Mouse (Mus musculus) forebrain, postnatal 0 days (tissue): ENCODE measurements at regions not wholly inside any gene's neighbourhood (a gene's known extent, or its start where the extent isn't known, plus 50 kb on each side); places are given as distances from the start of the nearest gene placed in this dataset.

Experiments
- ATAC-seq: fragments of 200-750 bp; cut with Nextera tagmentation; 2 replicates; pipeline ENCODE4 v1.8.0; 2017; ENCODE audit warnings: mild to moderate bottlenecking, moderate library complexity
- DNase-seq: peaks from one replicate; pipeline ENCODE4 v3.0.0-alpha.2; 2015
- H3K27ac ChIP-seq: fragments of 300-500 bp; sonication (generic); 2 replicates; pipeline ENCODE4 v1.5.1; 2014; ENCODE audit warnings: low read depth, mild to moderate bottlenecking, antibody characterized with exemption, low read length, moderate library complexity, mixed read lengths
- H3K27me3 ChIP-seq: fragments of 300-500 bp; sonication (generic); 2 replicates; pipeline ENCODE4 v1.6.1; 2014; ENCODE audit warnings: mild to moderate bottlenecking, low read length, mixed read lengths; ENCODE audit not compliant: insufficient read depth
- H3K36me3 ChIP-seq: fragments of 300-500 bp; sonication (generic); 2 replicates; pipeline ENCODE4 v1.6.1; 2014; ENCODE audit warnings: mild to moderate bottlenecking, moderate library complexity; ENCODE audit not compliant: insufficient read depth
- H3K4me1 ChIP-seq: fragments of 300-500 bp; sonication (generic); 2 replicates; pipeline ENCODE4 v1.6.1; 2014; ENCODE audit warnings: antibody characterized with exemption; ENCODE audit not compliant: insufficient read depth
- H3K4me2 ChIP-seq: fragments of 300-500 bp; sonication (generic); 2 replicates; pipeline ENCODE4 v1.6.1; 2014; ENCODE audit warnings: low read depth, mild to moderate bottlenecking, moderate library complexity
- H3K4me3 ChIP-seq: fragments of 300-500 bp; sonication (generic); 2 replicates; pipeline ENCODE4 v1.5.1; 2014; ENCODE audit warnings: low read depth, low read length, mixed read lengths
- H3K9ac ChIP-seq: fragments of 300-500 bp; sonication (generic); 2 replicates; pipeline ENCODE4 v1.6.1; 2014; ENCODE audit warnings: mild to moderate bottlenecking
- H3K9me3 ChIP-seq: fragments of 300-500 bp; sonication (generic); 2 replicates; pipeline ENCODE4 v1.6.1; 2016; ENCODE audit warnings: low read length
- CTCF ChIP-seq: sonication (generic); IDR thresholded peaks from 2 replicates; pipeline ENCODE4 v1.5.1; 2016; ENCODE audit warnings: antibody characterized with exemption, control low read depth, low read depth
- WGBS: fragments of 180-500 bp; shearing (Covaris S2); extraction: QIAGEN DNeasy Blood & Tissue Kit; methylation state at CpG from one replicate; pipeline ENCODE4 v1.1.7; 2014; 5-methylcytosine and 5-hydroxymethylcytosine counted together

DNA sequence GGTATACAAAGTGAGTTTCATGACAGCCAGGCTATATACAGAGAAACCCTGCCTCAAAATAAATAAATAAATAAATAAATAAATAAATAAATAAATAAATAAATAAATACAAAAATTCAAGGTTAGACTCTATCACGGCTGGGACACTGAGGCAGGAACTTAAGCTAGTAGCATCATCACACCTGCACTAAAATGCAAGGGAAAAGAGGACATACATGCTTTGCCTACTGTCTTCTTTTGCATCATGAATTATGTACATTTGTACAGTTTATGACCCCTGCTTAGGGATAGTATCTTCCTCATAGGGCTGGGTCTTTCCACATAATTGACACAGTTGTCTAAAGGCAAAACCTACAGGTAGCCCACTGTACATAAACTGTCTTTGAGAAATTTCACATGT lies 252.5 kb downstream of the Tpm3-rs7 start:
- H3K4me2 ChIP-seq, result no peak overlapping the region
- no peak overlapping the region for H3K4me3 ChIP-seq
- ATAC-seq (no peak), DNase-seq (no peak)
- no peaks in the 10 kb centered on the region for H3K4me1 ChIP-seq
- WGBS, result 87% methylated on average over 1 of the region's 1 CpGs
- H3K27me3 ChIP-seq, result no peaks in the 10 kb centered on the region
- H3K9me3 ChIP-seq, result no peaks in the 10 kb centered on the region
- no peaks in the 10 kb centered on the region for H3K36me3 ChIP-seq
- no peak overlapping the region for H3K27ac ChIP-seq
- TF ChIP-seq CTCF, result no peak
- no peak overlapping the region for H3K9ac ChIP-seq

DNA sequence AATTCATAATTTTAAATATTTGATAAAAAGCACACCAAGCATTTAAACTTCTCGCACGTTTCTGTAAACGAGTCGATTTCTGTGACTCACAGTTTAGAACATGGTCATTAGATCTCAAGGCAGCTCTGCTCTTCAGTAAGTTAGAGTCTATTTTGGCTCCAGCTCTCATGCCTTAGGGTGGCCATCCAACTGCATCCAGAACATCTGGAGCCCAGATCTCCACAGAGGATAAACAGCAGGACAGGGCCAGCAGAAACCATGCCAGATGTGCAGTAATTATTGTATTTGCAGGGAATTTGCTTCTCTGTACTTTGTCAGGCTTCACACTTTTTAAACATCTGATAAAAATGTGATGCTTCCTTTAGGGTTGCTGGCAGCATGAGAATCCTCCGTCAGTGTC lies 276.4 kb downstream of the Tpm3-rs7 start:
- no peak overlapping the region for H3K4me3 ChIP-seq
- no peak for DNase-seq
- H3K4me2 ChIP-seq, result no peak overlapping the region
- H3K9me3 ChIP-seq, result no peaks in the 10 kb centered on the region
- no peak overlapping the region for H3K9ac ChIP-seq
- no peaks in the 10 kb centered on the region for H3K4me1 ChIP-seq
- no peak for TF ChIP-seq CTCF
- WGBS, result 87% methylated on average over 5 of the region's 5 CpGs
- no peak for ATAC-seq
- no peaks in the 10 kb centered on the region for H3K27me3 ChIP-seq
- no peaks in the 10 kb centered on the region for H3K36me3 ChIP-seq
- no peak overlapping the region for H3K27ac ChIP-seq

DNA sequence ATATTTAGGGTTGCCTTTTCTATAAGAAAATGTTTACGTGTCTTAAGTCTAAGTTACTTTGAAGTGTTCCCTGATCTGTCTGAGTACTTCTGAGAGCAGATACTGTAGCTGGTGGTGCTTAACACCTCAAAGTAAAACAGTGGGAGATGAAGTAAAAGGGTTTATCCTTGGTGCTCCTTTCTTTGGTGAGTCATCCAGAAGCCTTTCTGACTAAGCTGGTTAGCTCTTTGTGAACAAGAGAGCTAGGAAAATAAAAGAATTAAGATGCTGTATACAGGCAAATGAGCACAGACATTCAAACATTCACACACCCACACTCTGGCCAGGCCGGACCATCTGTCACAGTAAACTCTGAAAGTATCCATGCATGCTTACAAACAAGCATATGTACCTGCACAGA lies 312.7 kb downstream of the Tpm3-rs7 start:
- no peak overlapping the region for H3K4me3 ChIP-seq
- WGBS, result 51% methylated on average over 2 of the region's 2 CpGs
- DNase-seq (no peak), ATAC-seq (no peak)
- H3K9ac ChIP-seq, result no peak overlapping the region
- no peaks in the 10 kb centered on the region for H3K27me3 ChIP-seq
- no peak overlapping the region for H3K4me2 ChIP-seq
- no peak overlapping the region for H3K27ac ChIP-seq
- TF ChIP-seq CTCF, result no peak
- H3K9me3 ChIP-seq, result no peaks in the 10 kb centered on the region
- no peaks in the 10 kb centered on the region for H3K4me1 ChIP-seq
- no peaks in the 10 kb centered on the region for H3K36me3 ChIP-seq

DNA sequence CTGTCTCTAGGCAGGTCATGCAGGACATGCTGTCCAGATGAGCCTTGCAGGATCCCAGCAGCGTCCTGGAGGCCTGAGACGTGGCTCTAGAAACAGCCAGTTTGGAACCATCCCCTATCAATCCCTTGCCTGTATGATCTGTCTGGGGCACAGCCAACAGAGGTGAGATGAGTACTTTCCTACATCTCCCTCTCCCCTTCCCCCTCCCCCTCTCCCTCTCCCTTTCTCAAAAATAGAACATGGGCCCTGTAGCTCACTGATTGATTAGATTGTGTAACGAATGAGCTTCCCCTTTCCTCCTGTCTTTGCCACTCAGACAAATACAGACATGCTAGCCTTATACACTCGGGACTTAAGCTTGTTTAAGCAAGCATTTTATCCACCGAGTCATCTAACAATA lies 336.9 kb downstream of the Tpm3-rs7 start:
- no peak for DNase-seq
- Histone ChIP-seq H3K27ac (no peak overlapping the region), H3K9ac (no peak overlapping the region), H3K9me3 (no peaks in the 10 kb centered on the region), H3K4me2 (no peak overlapping the region), H3K36me3 (no peaks in the 10 kb centered on the region), H3K4me1 (no peaks in the 10 kb centered on the region), H3K27me3 (no peaks in the 10 kb centered on the region), H3K4me3 (no peak overlapping the region)
- 80% methylated on average over 5 of the region's 5 CpGs for WGBS
- no peak for ATAC-seq
- TF ChIP-seq CTCF, result no peak

DNA sequence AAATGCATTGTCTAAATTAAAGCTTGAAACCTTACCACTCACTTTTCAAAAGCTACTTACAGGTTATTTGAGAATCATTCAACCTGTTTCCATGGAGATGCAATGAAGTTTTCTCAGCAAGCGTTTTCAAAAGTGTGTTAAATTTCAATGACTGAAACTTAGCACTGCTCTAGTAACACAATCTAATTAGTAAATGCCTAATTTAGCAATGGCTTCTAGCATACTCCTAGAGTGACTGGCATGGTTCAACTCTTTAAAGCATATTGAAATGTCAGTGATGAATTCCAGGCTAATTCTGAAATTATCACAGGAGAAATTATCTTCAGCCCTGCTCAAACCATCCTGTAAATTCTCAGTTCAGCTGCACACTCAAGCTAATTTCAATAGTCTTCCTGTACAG lies 342.5 kb downstream of the Tpm3-rs7 start:
- TF ChIP-seq CTCF, result no peak
- WGBS, result 6% methylated on average over 1 of the region's 1 CpGs
- no peaks in the 10 kb centered on the region for H3K36me3 ChIP-seq
- H3K4me3 ChIP-seq, result no peak overlapping the region
- ATAC-seq (peak; percentile 67; the same call in 1 of the 2 replicates), DNase-seq (peak; percentile 14)
- no peak overlapping the region for H3K9ac ChIP-seq
- no peaks in the 10 kb centered on the region for H3K4me1 ChIP-seq
- no peak overlapping the region; the same call in 1 of the 2 replicates for H3K27ac ChIP-seq
- H3K4me2 ChIP-seq, result no peak overlapping the region
- H3K9me3 ChIP-seq, result no peaks in the 10 kb centered on the region
- H3K27me3 ChIP-seq, result no peaks in the 10 kb centered on the region

DNA sequence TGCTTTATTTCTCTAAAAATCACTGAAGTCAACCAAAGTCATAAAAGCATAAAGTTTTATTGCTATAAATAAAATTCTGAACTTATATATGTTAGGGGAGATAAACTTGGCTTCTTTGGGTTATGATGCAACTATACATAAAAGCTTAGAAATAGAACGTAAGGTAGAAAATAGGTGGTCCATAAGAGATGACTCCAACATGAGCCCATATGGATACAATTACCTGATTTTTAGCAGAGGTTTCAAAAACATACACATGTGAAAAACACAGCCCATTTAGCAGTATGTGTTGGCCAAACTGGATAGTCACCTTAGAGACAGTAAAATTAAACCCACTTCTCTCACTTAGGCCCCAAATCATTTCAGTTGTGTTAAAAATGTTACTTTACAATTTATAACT lies 354.3 kb downstream of the Tpm3-rs7 start:
- Histone ChIP-seq H3K4me3 (no peak overlapping the region), H3K27ac (no peak overlapping the region), H3K4me1 (no peaks in the 10 kb centered on the region), H3K9me3 (no peaks in the 10 kb centered on the region), H3K4me2 (no peak overlapping the region), H3K9ac (no peak overlapping the region), H3K27me3 (no peaks in the 10 kb centered on the region), H3K36me3 (no peaks in the 10 kb centered on the region)
- 96% methylated on average over 1 of the region's 1 CpGs for WGBS
- no peak for DNase-seq
- no peak for ATAC-seq
- TF ChIP-seq CTCF, result no peak

DNA sequence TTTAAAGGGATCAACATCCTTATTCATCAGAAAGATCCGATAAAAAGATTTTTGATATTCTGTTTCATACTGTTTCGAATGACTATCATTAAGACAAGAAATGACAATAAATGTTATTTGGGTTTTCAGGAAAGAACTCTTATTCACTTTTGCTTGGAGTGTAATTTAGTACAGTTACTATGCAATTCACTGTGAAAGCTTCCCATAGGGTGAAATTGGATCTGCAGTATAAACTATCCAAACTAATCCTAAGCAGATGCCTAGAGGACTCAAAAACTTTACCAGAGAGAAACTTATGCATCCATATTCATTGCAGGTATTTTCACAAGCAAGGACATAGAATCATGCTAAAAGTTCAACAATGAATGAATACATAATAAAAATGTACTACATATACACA lies 355.0 kb downstream of the Tpm3-rs7 start:
- H3K4me1 ChIP-seq, result no peaks in the 10 kb centered on the region
- H3K4me2 ChIP-seq, result no peak overlapping the region
- H3K27ac ChIP-seq, result no peak overlapping the region
- whole genome bisulfite sequencing, result 90% methylated on average over 2 of the region's 2 CpGs
- DNase-seq (no peak), ATAC-seq (no peak)
- H3K4me3 ChIP-seq, result no peak overlapping the region
- H3K36me3 ChIP-seq, result no peaks in the 10 kb centered on the region
- no peak overlapping the region for H3K9ac ChIP-seq
- H3K27me3 ChIP-seq, result no peaks in the 10 kb centered on the region
- no peak for TF ChIP-seq CTCF
- no peaks in the 10 kb centered on the region for H3K9me3 ChIP-seq

DNA sequence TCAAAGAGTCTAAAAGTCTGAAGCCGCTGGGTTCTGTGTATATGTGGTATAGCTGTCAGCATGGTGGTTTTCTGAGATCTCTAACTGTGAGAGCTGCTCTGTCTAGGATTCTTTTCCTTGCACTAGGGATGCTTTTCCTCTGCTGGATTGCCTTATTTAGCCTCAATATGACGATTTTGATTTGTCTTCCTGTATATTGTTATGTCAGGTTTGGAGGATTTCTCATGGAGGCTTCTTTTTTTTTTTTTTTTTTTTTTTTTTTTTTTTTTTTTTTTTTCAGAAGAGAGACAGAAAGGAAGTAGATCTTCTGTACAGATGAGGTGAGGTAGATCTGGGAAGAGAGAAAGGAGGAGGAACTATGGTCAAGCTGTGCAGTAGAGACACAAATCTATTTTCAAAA lies 396.5 kb downstream of the Tpm3-rs7 start:
- Histone ChIP-seq H3K27ac (no peak overlapping the region), H3K36me3 (no peaks in the 10 kb centered on the region)

More for the DNA sequence above, 396.5 kb downstream of the Tpm3-rs7 start:
- no peaks in the 10 kb centered on the region for H3K27me3 ChIP-seq
- no peak for TF ChIP-seq CTCF
- DNase-seq (no peak), ATAC-seq (no peak)
- 76% methylated on average over 2 of the region's 2 CpGs for WGBS
- H3K4me1 ChIP-seq, result 0 out of 2 replicates have a peak, but pooled peaks cover 3% of the 10 kb centered on the region
- no peak overlapping the region for H3K4me3 ChIP-seq
- H3K9ac ChIP-seq, result no peak overlapping the region
- no peak overlapping the region for H3K4me2 ChIP-seq
- no peaks in the 10 kb centered on the region for H3K9me3 ChIP-seq
